Mouse (Mus musculus) liver, adult 2 months (tissue): ENCODE data around the gene Rbm34.

ENCODE experiments used
- CTCF ChIP-seq: fragments of 200-500 bp; IDR thresholded peaks from 2 replicates; pipeline ENCODE4 v1.5.1; 2011; ENCODE audit warnings: low read depth, low read length, control low read depth
- POLR2A ChIP-seq: fragments of 200-500 bp; IDR thresholded peaks from 2 replicates; pipeline ENCODE4 v1.6.1; 2011; ENCODE audit warnings: low read length, control low read depth; ENCODE audit not compliant: insufficient read depth; ENCODE audit errors: extremely low read depth

DNA sequence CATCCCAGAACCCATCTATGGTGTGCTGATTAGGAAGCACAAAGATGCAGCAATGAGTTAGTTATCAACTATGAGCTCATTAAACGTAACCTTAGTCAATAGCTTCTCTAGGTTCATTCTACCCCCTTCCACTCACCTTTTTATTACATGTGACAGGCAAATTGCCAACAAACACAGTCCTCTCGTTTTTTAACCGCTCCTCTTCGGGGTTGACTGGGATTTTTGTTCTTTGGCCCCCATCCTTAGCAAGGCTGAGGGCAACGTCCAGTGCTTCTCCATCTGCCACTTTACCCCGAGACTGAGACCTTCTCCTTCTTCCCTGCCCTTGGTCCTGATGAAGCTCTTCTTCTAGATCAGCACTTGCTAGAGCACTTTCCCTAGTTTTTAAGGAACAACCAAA lies 5.6 kb downstream of the Rbm34 start:
- TF ChIP-seq CTCF (no peak), POLR2A (no peak)
